Mouse (Mus musculus): ENCODE results near the gene Odf3l1. TPM values are rescaled to one million over a fixed set of nuclear protein-coding genes. Genes with fewer than 3 reads are reported as not detected.

The Odf3l1 gene
- polyA plus RNA-seq, 1 experiment from 2014 or later, result 0.20 TPM

- H3K27ac ChIP-seq (ENCODE audit: low read depth, low read length), result no peak overlapping the region
- 73% methylated on average over 14 of the region's 14 CpGs for WGBS
- no peaks in the 10 kb centered on the region for H3K27me3 ChIP-seq (ENCODE audit: control insufficient read depth, insufficient read depth, low read length)
- no peak overlapping the region for H3K4me2 ChIP-seq (replicated peaks; ENCODE audit: low read depth, low read length)
- H3K36me3 ChIP-seq (ENCODE audit: control insufficient read depth, insufficient read depth, low read length), result no peaks in the 10 kb centered on the region
- H3K4me3 ChIP-seq (ENCODE audit: low read length), result no peak overlapping the region
- no peak for ATAC-seq (ENCODE audit: low FRiP score, low TSS enrichment)
- 0 out of 2 replicates have a peak, but pooled peaks cover 5% of the 10 kb centered on the region for H3K4me1 ChIP-seq (ENCODE audit: control insufficient read depth, insufficient read depth, low read length)
- H3K9ac ChIP-seq (ENCODE audit: low read depth, low read length), result no peak overlapping the region
- no peaks in the 10 kb centered on the region for H3K9me3 ChIP-seq (ENCODE audit: control insufficient read depth, low read length)
Measured at GRCm38 (mm10) chr9:56850128-56850904, 14.2 kb downstream of the Odf3l1 start.

- no peak overlapping the region for H3K27ac ChIP-seq (ENCODE audit: low read depth, low read length)
- H3K4me3 ChIP-seq (ENCODE audit: low read length), result no peak overlapping the region
- H3K4me1 ChIP-seq (ENCODE audit: control insufficient read depth, insufficient read depth, low read length), result peaks cover 21% of the 10 kb centered on the region; the same call in 1 of the 2 replicates
- H3K36me3 ChIP-seq (ENCODE audit: control insufficient read depth, insufficient read depth, low read length), result no peaks in the 10 kb centered on the region
- WGBS, result 28% methylated on average over 3 of the region's 3 CpGs
- no peak overlapping the region for H3K9ac ChIP-seq (ENCODE audit: low read depth, low read length)
- ATAC-seq (ENCODE audit: low FRiP score, low TSS enrichment), result peak; percentile 33; the same call in 1 of the 2 replicates
- H3K4me2 ChIP-seq (replicated peaks; ENCODE audit: low read depth, low read length), result no peak overlapping the region
- H3K27me3 ChIP-seq (ENCODE audit: control insufficient read depth, insufficient read depth, low read length), result no peaks in the 10 kb centered on the region
- H3K9me3 ChIP-seq (ENCODE audit: control insufficient read depth, low read length), result no peaks in the 10 kb centered on the region
Measured at GRCm38 (mm10) chr9:56847523-56847922, 17.0 kb downstream of the Odf3l1 start.

- no peak for ATAC-seq (ENCODE audit: low FRiP score, low TSS enrichment)
- peaks cover 32% of the 10 kb centered on the region for H3K4me1 ChIP-seq (ENCODE audit: control insufficient read depth, insufficient read depth, low read length)
Measured at GRCm38 (mm10) chr9:56844644-56845043, 19.8 kb downstream of the Odf3l1 start.

GRCm38 (mm10) chr9:56843679-56844188, 20.7 kb downstream of the Odf3l1 start:
- Histone ChIP-seq H3K36me3 (ENCODE audit: control insufficient read depth, insufficient read depth, low read length) (no peaks in the 10 kb centered on the region), H3K9me3 (ENCODE audit: control insufficient read depth, low read length) (no peaks in the 10 kb centered on the region), H3K9ac (ENCODE audit: low read depth, low read length) (no peak overlapping the region), H3K27me3 (ENCODE audit: control insufficient read depth, insufficient read depth, low read length) (no peaks in the 10 kb centered on the region), H3K27ac (ENCODE audit: low read depth, low read length) (no peak overlapping the region), H3K4me3 (ENCODE audit: low read length) (no peak overlapping the region), H3K4me2 (replicated peaks; ENCODE audit: low read depth, low read length) (no peak overlapping the region), H3K4me1 (ENCODE audit: control insufficient read depth, insufficient read depth, low read length) (peaks cover 32% of the 10 kb centered on the region)
- WGBS, result 20% methylated on average over 7 of the region's 7 CpGs
- ATAC-seq (ENCODE audit: low FRiP score, low TSS enrichment), result no peak

More at GRCm38 (mm10) chr9:56844644-56845043, 19.8 kb downstream of the Odf3l1 start:
- 44% methylated on average over 8 of the region's 8 CpGs for WGBS
- H3K27me3 ChIP-seq (ENCODE audit: control insufficient read depth, insufficient read depth, low read length), result no peaks in the 10 kb centered on the region
- no peaks in the 10 kb centered on the region for H3K9me3 ChIP-seq (ENCODE audit: control insufficient read depth, low read length)
- no peak overlapping the region for H3K4me2 ChIP-seq (replicated peaks; ENCODE audit: low read depth, low read length)
- no peaks in the 10 kb centered on the region for H3K36me3 ChIP-seq (ENCODE audit: control insufficient read depth, insufficient read depth, low read length)
- no peak overlapping the region for H3K9ac ChIP-seq (ENCODE audit: low read depth, low read length)
- H3K4me3 ChIP-seq (ENCODE audit: low read length), result no peak overlapping the region
- no peak overlapping the region for H3K27ac ChIP-seq (ENCODE audit: low read depth, low read length)

- Histone ChIP-seq H3K4me3 (ENCODE audit: low read length) (no peak overlapping the region), H3K4me1 (ENCODE audit: control insufficient read depth, insufficient read depth, low read length) (peaks cover 32% of the 10 kb centered on the region), H3K4me2 (replicated peaks; ENCODE audit: low read depth, low read length) (no peak overlapping the region), H3K9me3 (ENCODE audit: control insufficient read depth, low read length) (no peaks in the 10 kb centered on the region), H3K9ac (ENCODE audit: low read depth, low read length) (no peak overlapping the region), H3K27me3 (ENCODE audit: control insufficient read depth, insufficient read depth, low read length) (no peaks in the 10 kb centered on the region), H3K27ac (ENCODE audit: low read depth, low read length) (no peak overlapping the region), H3K36me3 (ENCODE audit: control insufficient read depth, insufficient read depth, low read length) (no peaks in the 10 kb centered on the region)
- ATAC-seq (ENCODE audit: low FRiP score, low TSS enrichment), result peak; percentile 79
- 15% methylated on average over 3 of the region's 3 CpGs for WGBS
Measured at GRCm38 (mm10) chr9:56842303-56842719, 22.2 kb downstream of the Odf3l1 start.

GRCm38 (mm10) chr9:56841864-56842263, 22.6 kb downstream of the Odf3l1 start:
- Histone ChIP-seq H3K4me3 (ENCODE audit: low read length) (no peak overlapping the region), H3K27ac (ENCODE audit: low read depth, low read length) (no peak overlapping the region), H3K4me1 (ENCODE audit: control insufficient read depth, insufficient read depth, low read length) (peaks cover 32% of the 10 kb centered on the region), H3K9ac (ENCODE audit: low read depth, low read length) (no peak overlapping the region), H3K4me2 (replicated peaks; ENCODE audit: low read depth, low read length) (no peak overlapping the region), H3K9me3 (ENCODE audit: control insufficient read depth, low read length) (no peaks in the 10 kb centered on the region), H3K27me3 (ENCODE audit: control insufficient read depth, insufficient read depth, low read length) (no peaks in the 10 kb centered on the region), H3K36me3 (ENCODE audit: control insufficient read depth, insufficient read depth, low read length) (no peaks in the 10 kb centered on the region)
- ATAC-seq (ENCODE audit: low FRiP score, low TSS enrichment), result no peak

GRCm38 (mm10) chr9:56840721-56841120, 23.8 kb downstream of the Odf3l1 start:
- Histone ChIP-seq H3K9ac (ENCODE audit: low read depth, low read length) (no peak overlapping the region), H3K4me3 (ENCODE audit: low read length) (no peak overlapping the region), H3K27ac (ENCODE audit: low read depth, low read length) (no peak overlapping the region), H3K27me3 (ENCODE audit: control insufficient read depth, insufficient read depth, low read length) (no peaks in the 10 kb centered on the region), H3K9me3 (ENCODE audit: control insufficient read depth, low read length) (no peaks in the 10 kb centered on the region), H3K4me2 (replicated peaks; ENCODE audit: low read depth, low read length) (no peak overlapping the region), H3K4me1 (ENCODE audit: control insufficient read depth, insufficient read depth, low read length) (peaks cover 32% of the 10 kb centered on the region), H3K36me3 (ENCODE audit: control insufficient read depth, insufficient read depth, low read length) (no peaks in the 10 kb centered on the region)
- ATAC-seq (ENCODE audit: low FRiP score, low TSS enrichment), result no peak
- 71% methylated on average over 5 of the region's 5 CpGs for WGBS

- H3K9me3 ChIP-seq (ENCODE audit: control insufficient read depth, low read length), result no peaks in the 10 kb centered on the region
- H3K36me3 ChIP-seq (ENCODE audit: control insufficient read depth, insufficient read depth, low read length), result no peaks in the 10 kb centered on the region
- no peak overlapping the region for H3K27ac ChIP-seq (ENCODE audit: low read depth, low read length)
- H3K9ac ChIP-seq (ENCODE audit: low read depth, low read length), result no peak overlapping the region
- 80% methylated on average over 5 of the region's 5 CpGs for WGBS
- no peaks in the 10 kb centered on the region for H3K27me3 ChIP-seq (ENCODE audit: control insufficient read depth, insufficient read depth, low read length)
- no peak overlapping the region for H3K4me2 ChIP-seq (replicated peaks; ENCODE audit: low read depth, low read length)
- no peak for ATAC-seq (ENCODE audit: low FRiP score, low TSS enrichment)
- H3K4me3 ChIP-seq (ENCODE audit: low read length), result no peak overlapping the region
- no peaks in the 10 kb centered on the region; the same call in 1 of the 2 replicates for H3K4me1 ChIP-seq (ENCODE audit: control insufficient read depth, insufficient read depth, low read length)
Measured at GRCm38 (mm10) chr9:56835152-56835551, 29.3 kb downstream of the Odf3l1 start.

GRCm38 (mm10) chr9:56832900-56833299, 31.6 kb downstream of the Odf3l1 start:
- Histone ChIP-seq H3K9ac (ENCODE audit: low read depth, low read length) (no peak overlapping the region), H3K4me3 (ENCODE audit: low read length) (no peak overlapping the region), H3K4me2 (replicated peaks; ENCODE audit: low read depth, low read length) (no peak overlapping the region), H3K27me3 (ENCODE audit: control insufficient read depth, insufficient read depth, low read length) (no peaks in the 10 kb centered on the region), H3K27ac (ENCODE audit: low read depth, low read length) (no peak overlapping the region), H3K4me1 (ENCODE audit: control insufficient read depth, insufficient read depth, low read length) (no peaks in the 10 kb centered on the region), H3K36me3 (ENCODE audit: control insufficient read depth, insufficient read depth, low read length) (no peaks in the 10 kb centered on the region), H3K9me3 (ENCODE audit: control insufficient read depth, low read length) (no peaks in the 10 kb centered on the region)
- WGBS, result 18% methylated on average over 6 of the region's 6 CpGs
- no peak; the same call in 1 of the 2 replicates for ATAC-seq (ENCODE audit: low FRiP score, low TSS enrichment)

All from kidney, embryonic 14.5 days (tissue).